Mouse (Mus musculus) C3H10T1/2 (cell line): Measurements from ENCODE around the gene Bms1. TPM values are rescaled to one million over a fixed set of nuclear protein-coding genes. Genes with fewer than 3 reads are reported as not detected.

ENCODE experiments used
- polyA plus RNA-seq, 2 experiments: library from polyadenylated mRNA; unstranded; fragments of >200 nt; fragmentation: generic; extraction: Trizol; gene quantifications; one replicate each; pipeline ENCODE4 v1.2.1; 2012; ENCODE audit warnings: missing spikeins in 2 of 2

The Bms1 gene
- polyA plus RNA-seq, result 10 to 100 TPM in 1 of 2 experiments, 1 to 10 TPM in 1; 2.7 to 13.0 TPM

GRCm38 (mm10) chr6:118419050-118419920 lies at the start of gene Bms1:
Bms1 (minus strand) TSS chr6:118419474.

GRCm38 (mm10) chr6:118455042-118455631 lies 35.9 kb upstream of the Bms1 start, which contains the start of gene Zfp248:
Zfp248 (minus strand) TSS chr6:118455528.

Other genes with a start within 250 kb of the Bms1 start
- gene Ret, start 221.8 kb downstream of the Bms1 start, polyA plus RNA-seq, result under 1 TPM; 0.07 to 0.11 TPM
- 1 to 10 TPM in 1 of 2 experiments, under 1 TPM in 1; 0.97 to 2.6 TPM for gene Zfp248, start 36.1 kb upstream of the Bms1 start, polyA plus RNA-seq
- 1 to 10 TPM in 1 of 2 experiments, under 1 TPM in 1; 0.16 to 3.7 TPM for gene Zfp9, start 59.8 kb upstream of the Bms1 start, polyA plus RNA-seq
- gene Ankrd26, start 142.8 kb upstream of the Bms1 start, polyA plus RNA-seq, result under 1 TPM; 0.15 to 0.86 TPM